Mouse (Mus musculus): ENCODE measurements around the gene Atxn10. TPM values are rescaled to one million over a fixed set of nuclear protein-coding genes. Genes with fewer than 3 reads are reported as not detected.

Gene Atxn10
- total and polyA plus RNA-seq, 2 experiments from 2014 or later: 121 to 141 TPM

DNA sequence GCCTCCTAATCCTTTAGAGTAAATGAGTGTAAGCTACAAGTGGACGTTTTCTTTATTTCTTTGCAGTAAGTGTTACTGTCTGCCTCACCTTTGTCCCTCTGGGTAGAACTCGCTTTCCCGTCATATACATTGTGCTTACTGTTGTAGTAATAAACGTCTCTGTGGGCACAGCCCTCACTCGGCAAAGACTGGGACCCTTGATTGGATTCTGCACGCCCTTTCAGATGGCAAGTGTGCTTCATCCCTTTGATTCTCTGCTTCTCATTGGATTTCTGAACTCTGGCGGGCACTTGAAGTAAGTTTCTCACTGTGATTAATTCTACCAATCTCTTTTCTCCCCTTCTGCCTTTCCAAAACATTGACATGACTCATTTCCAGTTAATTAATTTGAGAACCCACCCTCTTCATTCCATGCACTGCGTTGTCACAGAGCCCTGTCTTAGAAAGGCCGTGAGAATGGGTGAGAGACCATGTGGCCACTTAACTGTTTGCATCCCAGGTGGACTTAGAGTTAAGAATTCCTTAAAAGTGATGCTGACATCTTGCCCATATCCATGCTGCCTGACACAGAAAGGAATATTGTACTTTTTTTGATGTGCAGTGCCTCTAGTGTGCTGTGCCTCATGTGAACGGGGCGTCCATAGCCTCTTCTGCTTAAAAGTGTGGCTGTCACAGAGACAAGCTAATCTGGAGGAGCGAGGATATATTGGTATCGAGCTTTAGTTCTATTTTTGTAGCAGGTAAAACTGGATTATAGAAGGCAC lies 127.2 kb downstream of the Atxn10 start:
- peaks cover 60% of the 10 kb centered on the region for H3K36me3 ChIP-seq (replicated peaks; ENCODE audit: control insufficient read depth, insufficient read depth, low read length)
- DNase-seq (ENCODE audit: low spot score) (no peak), ATAC-seq (ENCODE audit: insufficient read depth, low read depth) (no peak)
- H3K9me3 ChIP-seq (replicated peaks; ENCODE audit: control insufficient read depth, low read length): no peaks in the 10 kb centered on the region
- H3K9ac ChIP-seq (replicated peaks; ENCODE audit: low read depth, low read length): no peak overlapping the region
- no peak overlapping the region for H3K4me3 ChIP-seq (ENCODE audit: low read depth, low read length)
- H3K27me3 ChIP-seq (ENCODE audit: control insufficient read depth, insufficient read depth, low read length): no peaks in the 10 kb centered on the region
- WGBS: 88% methylated on average over 13 of the region's 13 CpGs
- TF ChIP-seq CTCF (IDR thresholded peaks at IDR 0.05; ENCODE audit: low read depth) (no peak), EP300 (IDR thresholded peaks at IDR 0.05; ENCODE audit: low read depth) (no peak)
- no peak overlapping the region for H3K27ac ChIP-seq (ENCODE audit: low read depth)
- H3K4me2 ChIP-seq (ENCODE audit: low read depth, low read length): no peak overlapping the region
- no peaks in the 10 kb centered on the region for H3K4me1 ChIP-seq (ENCODE audit: control insufficient read depth, insufficient read depth)

DNA sequence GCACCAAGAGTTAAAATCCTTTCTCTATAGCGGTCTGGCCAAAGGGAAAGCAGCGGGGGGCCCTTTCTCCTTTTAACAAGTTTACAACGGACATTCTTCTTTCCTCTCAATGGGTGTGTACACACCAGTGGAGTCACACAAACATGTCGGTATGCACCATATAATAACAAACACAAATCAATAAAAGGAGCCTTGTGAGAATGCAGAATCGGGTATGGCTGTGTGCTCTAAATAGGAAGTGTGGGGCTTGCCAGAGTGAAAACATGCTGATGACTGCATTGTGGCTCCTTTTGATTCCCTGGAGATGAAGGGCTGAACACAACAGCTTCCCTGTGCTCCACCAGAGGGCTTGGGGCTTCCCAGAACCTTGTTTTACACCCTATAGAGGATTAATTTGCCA lies 128.1 kb downstream of the Atxn10 start:
- Histone ChIP-seq H3K4me1 (ENCODE audit: control insufficient read depth, insufficient read depth) (no peaks in the 10 kb centered on the region), H3K27me3 (ENCODE audit: control insufficient read depth, insufficient read depth, low read length) (no peaks in the 10 kb centered on the region), H3K36me3 (replicated peaks; ENCODE audit: control insufficient read depth, insufficient read depth, low read length) (peaks cover 65% of the 10 kb centered on the region), H3K4me2 (ENCODE audit: low read depth, low read length) (no peak overlapping the region), H3K4me3 (ENCODE audit: low read depth, low read length) (no peak overlapping the region), H3K9me3 (replicated peaks; ENCODE audit: control insufficient read depth, low read length) (no peaks in the 10 kb centered on the region), H3K9ac (replicated peaks; ENCODE audit: low read depth, low read length) (no peak overlapping the region), H3K27ac (ENCODE audit: low read depth) (no peak overlapping the region)
- ATAC-seq (ENCODE audit: insufficient read depth, low read depth) (no peak), DNase-seq (ENCODE audit: low spot score) (no peak)
- no peak for TF ChIP-seq EP300 (IDR thresholded peaks at IDR 0.05; ENCODE audit: low read depth)
- no peak for TF ChIP-seq CTCF (IDR thresholded peaks at IDR 0.05; ENCODE audit: low read depth)
- WGBS: 73% methylated on average over 5 of the region's 5 CpGs

DNA sequence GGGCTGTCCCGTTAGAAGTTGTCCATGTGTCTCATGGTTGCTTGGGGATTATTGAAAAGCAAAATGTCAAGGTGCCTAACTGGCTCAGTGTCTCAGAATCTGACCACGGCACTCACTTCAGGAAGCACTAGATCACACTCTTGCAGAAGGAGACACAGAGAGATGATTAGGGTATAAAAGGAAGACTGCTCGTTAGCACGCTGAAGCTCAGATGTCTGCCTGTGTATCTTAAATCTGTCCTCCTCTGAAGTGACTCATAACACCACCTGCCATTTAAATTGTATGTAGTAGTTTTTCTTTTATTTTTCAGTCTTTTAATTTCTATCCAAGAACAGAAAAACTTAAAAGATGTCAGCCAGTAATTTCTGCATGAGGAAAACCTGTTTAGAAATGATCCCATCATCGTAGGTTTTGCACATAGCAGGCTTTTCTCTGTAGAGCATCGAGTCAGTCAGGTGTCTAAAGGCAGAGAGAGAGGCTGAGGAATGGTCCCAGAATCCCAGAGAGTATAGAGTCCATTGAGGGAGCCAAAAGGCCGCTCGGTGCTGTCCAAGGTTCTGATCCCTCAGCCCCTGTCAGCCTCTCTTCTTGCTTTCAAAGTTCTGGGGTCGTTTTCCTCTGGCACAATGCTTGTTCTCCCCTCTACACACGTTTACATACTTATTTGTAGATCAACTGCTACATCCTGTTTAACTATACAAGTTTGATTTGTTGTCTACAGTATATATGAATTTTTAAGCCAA lies 128.9 kb downstream of the Atxn10 start:
- Histone ChIP-seq H3K4me3 (ENCODE audit: low read depth, low read length) (no peak overlapping the region), H3K4me2 (ENCODE audit: low read depth, low read length) (no peak overlapping the region), H3K27ac (ENCODE audit: low read depth) (no peak overlapping the region), H3K27me3 (ENCODE audit: control insufficient read depth, insufficient read depth, low read length) (no peaks in the 10 kb centered on the region), H3K4me1 (ENCODE audit: control insufficient read depth, insufficient read depth) (no peaks in the 10 kb centered on the region), H3K9ac (replicated peaks; ENCODE audit: low read depth, low read length) (no peak overlapping the region), H3K36me3 (replicated peaks; ENCODE audit: control insufficient read depth, insufficient read depth, low read length) (peaks cover 64% of the 10 kb centered on the region), H3K9me3 (replicated peaks; ENCODE audit: control insufficient read depth, low read length) (no peaks in the 10 kb centered on the region)
- ATAC-seq (ENCODE audit: insufficient read depth, low read depth) (no peak), DNase-seq (ENCODE audit: low spot score) (no peak)
- 66% methylated on average over 10 of the region's 10 CpGs for WGBS
- TF ChIP-seq CTCF (IDR thresholded peaks at IDR 0.05; ENCODE audit: low read depth): no peak
- TF ChIP-seq EP300 (IDR thresholded peaks at IDR 0.05; ENCODE audit: low read depth): no peak

DNA sequence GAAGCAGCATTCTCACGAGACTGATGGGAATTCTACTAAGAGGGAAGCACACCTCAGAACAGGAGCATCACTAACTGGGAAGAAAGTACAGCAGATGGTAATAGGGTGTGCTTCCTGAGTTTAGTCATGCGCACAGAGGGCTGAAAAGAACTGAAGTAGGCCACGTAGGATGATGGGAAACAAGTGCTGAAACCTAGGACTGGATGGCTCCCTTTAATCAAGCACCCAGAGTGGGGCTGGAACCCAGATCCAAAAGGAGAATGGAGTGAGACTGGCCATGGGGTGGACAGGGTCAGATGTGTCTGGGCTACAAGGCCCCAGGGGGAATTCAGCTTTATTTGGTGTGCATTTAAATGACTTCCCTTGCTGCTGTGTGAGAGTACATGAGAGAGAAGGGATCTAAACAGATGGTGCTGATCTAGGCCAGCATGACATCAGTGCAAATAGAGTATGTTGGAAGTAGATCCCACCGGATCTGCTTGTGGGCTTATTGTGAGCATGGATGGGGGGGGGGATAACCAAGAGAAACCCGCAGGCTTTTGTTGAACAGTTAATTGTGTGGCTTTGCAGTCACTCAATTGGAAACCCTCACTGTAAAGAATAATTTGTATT lies 130.5 kb downstream of the Atxn10 start:
- H3K9ac ChIP-seq (replicated peaks; ENCODE audit: low read depth, low read length): no peak overlapping the region
- TF ChIP-seq CTCF (IDR thresholded peaks at IDR 0.05; ENCODE audit: low read depth) (no peak), EP300 (IDR thresholded peaks at IDR 0.05; ENCODE audit: low read depth) (no peak)
- peaks cover 64% of the 10 kb centered on the region for H3K36me3 ChIP-seq (replicated peaks; ENCODE audit: control insufficient read depth, insufficient read depth, low read length)
- no peak overlapping the region for H3K4me3 ChIP-seq (ENCODE audit: low read depth, low read length)
- ATAC-seq (ENCODE audit: insufficient read depth, low read depth) (no peak), DNase-seq (ENCODE audit: low spot score) (no peak)
- H3K4me1 ChIP-seq (ENCODE audit: control insufficient read depth, insufficient read depth): no peaks in the 10 kb centered on the region
- no peaks in the 10 kb centered on the region for H3K9me3 ChIP-seq (replicated peaks; ENCODE audit: control insufficient read depth, low read length)
- no peaks in the 10 kb centered on the region for H3K27me3 ChIP-seq (ENCODE audit: control insufficient read depth, insufficient read depth, low read length)
- WGBS: 92% methylated on average over 5 of the region's 5 CpGs
- no peak overlapping the region for H3K27ac ChIP-seq (ENCODE audit: low read depth)
- no peak overlapping the region for H3K4me2 ChIP-seq (ENCODE audit: low read depth, low read length)

DNA sequence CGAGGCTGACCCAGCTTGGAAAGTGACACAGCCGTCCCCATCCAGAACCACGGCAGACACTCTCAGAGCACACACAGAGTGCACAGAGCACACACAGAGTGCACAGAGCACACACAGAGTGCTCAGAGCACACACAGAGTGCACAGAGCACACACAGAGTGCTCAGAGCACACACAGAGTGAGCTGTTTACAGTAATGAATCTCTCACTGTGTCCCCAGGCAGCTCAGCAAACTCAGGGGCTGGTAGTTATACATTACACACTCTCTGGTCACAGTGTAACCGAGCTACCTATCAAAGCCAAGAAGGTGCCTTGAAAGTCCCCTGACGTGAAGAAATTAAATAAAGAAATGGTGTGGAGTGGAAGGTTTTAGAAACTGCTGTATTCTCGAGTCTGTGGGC lies 133.4 kb downstream of the Atxn10 start:
- TF ChIP-seq CTCF (IDR thresholded peaks at IDR 0.05; ENCODE audit: low read depth) (no peak), EP300 (IDR thresholded peaks at IDR 0.05; ENCODE audit: low read depth) (no peak)
- DNase-seq (ENCODE audit: low spot score) (no peak), ATAC-seq (ENCODE audit: insufficient read depth, low read depth) (no peak)
- Histone ChIP-seq H3K27ac (ENCODE audit: low read depth) (no peak overlapping the region), H3K4me1 (ENCODE audit: control insufficient read depth, insufficient read depth) (no peaks in the 10 kb centered on the region), H3K9me3 (replicated peaks; ENCODE audit: control insufficient read depth, low read length) (no peaks in the 10 kb centered on the region), H3K4me3 (ENCODE audit: low read depth, low read length) (no peak overlapping the region), H3K9ac (replicated peaks; ENCODE audit: low read depth, low read length) (no peak overlapping the region), H3K36me3 (replicated peaks; ENCODE audit: control insufficient read depth, insufficient read depth, low read length) (peaks cover 41% of the 10 kb centered on the region), H3K27me3 (ENCODE audit: control insufficient read depth, insufficient read depth, low read length) (no peaks in the 10 kb centered on the region), H3K4me2 (ENCODE audit: low read depth, low read length) (no peak overlapping the region)
- 85% methylated on average over 6 of the region's 6 CpGs for WGBS

All from heart, postnatal 0 days (tissue).